Mouse (Mus musculus) kidney, adult 9 months (tissue): ENCODE measurements around the gene Kcnq1.

Experiments
- DNase-seq: peaks from one replicate; pipeline ENCODE4 v3.0.0; 2022

Gene Kcnq1

DNA sequence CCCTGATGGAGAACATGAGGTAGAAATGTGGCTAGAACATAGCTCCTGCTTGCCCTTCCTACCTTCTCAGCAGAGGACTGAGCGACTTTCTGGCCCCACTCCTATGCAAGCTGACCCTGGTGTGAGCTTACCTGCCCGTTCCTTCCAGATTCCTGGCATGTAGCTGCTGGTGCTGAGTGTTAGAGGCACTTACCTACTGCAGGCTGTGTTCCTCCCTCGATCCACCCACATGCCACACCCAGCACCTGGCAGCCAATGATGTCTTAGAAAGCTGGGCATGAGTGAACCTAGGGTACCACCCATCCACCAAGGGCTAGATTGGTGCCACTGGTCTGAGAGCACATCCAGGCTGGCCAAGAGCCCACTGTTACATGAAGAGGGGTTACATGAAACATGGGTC is 12.3 kb upstream of the Kcnq1 start:
- no peak for DNase-seq

DNA sequence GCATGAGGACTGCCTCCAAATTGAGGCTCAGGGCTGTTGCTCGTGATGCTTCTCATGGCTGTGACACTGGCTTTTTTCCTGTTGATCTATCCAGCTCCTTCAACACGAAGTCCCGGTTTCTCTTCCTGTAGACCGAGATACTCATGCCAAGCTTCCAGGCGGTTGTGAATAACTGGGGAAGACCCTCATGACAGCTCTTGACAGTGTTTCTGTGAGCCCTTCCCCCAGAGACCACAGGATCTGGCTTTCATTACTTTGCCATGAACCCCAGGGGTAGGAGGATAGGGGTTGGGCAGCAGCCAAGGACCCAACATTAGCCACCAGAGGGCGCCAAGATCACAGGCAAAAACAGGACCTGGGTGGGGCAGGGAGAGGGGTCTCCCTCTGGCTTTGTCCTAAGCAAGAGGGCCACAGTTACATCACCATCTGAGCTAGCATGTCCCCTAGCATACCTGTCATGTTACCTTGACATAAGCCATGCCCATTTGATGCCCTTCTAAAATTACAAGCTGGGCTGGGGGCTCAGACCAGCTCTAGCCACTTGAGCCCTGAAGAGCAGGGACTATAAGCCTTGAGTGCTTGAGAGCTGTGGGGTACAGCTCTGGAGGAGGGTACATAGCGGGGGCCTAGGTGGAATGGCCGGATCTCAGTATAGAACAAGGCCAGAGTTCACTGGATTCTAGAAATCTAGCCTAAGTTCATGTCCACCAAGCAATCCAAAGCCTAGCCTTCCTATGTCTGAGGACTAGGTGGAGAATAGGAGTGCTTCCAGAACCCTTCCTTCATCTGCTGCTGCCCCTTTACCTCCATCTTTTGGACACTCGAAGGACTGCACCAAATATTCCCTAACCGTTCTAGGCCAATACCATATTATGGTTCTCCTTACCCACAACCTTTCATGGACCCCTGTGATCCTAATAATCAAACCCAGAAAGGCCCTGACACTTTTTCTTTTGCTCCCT is 11.3 kb upstream of the Kcnq1 start, which contains the start of gene Trpm5:
Gene Trpm5, minus strand, starts transcription at position 51 of the 962 bp plus-strand sequence.
- DNase-seq: peak; percentile 68

DNA sequence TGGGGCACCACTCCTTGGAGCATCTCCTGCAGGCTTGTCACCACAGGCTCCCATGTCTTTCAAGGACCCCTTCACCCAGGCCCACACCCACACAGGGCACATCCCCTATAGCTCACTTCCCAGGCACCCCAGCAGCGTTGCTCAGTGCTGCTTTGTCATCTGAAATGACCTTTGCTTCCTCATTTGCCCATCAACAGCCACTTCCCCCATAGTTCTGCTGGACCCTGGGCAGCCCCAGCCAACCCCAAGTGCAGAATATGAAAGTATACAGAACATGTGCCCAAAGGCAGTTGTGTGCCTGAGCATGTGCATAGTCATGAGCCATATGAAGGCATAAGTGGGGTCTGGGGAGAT is 10.6 kb upstream of the Kcnq1 start:
- no peak for DNase-seq

DNA sequence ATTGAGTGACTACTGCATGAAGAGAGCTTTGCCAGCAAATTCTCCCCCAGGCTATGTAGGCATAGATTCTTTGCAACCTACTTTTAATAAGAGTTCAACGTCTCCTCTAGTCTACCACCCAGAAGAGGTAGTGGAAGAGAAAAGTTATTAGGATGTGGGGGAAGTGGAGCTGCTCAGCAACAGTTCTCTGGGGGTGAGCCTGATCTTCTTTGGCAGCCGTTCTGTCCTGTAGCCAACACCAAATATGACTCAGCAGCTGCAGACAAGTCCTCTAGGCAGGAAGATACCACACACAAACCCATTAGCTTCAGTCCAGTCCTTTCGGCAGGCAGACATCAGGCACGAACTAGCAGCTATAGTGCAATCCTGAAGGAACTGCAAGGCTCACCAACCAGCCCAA is 5.4 kb upstream of the Kcnq1 start:
- no peak for DNase-seq

DNA sequence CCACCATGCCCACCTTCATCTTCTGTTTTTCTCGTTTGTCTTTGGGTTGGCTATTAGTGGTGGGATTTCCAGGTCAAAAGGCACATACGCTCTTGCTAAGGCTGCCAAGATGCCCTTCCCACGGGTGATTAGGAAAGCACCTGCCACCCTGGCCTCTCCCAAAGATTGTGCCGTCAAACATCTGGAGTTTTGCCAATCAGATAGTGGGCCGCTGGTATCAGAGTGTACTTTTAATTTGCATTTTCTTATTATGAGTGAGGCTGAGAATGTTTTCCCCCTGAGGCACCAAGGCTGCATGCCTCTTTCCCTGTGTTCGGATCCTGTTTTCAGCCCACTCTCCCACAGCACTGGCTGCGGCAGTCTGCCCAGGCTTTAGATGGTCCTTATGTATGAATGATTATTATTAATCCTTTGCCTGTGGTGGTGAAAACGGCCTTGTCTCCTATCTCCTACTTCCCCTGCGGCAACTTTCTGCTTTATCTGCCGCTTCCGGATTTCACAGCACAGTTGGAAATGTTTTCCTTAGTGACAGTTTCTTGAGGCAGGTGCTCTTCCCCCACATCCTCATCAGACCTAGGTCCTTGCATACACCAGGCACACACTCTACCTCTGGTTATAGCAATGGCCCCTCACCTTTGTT is 784 bp upstream of the Kcnq1 start:
- peak; percentile 63 for DNase-seq

GRCm38 (mm10) chr7:143106672-143107465 is 707 bp downstream of the Kcnq1 start:
- peak; percentile 74 for DNase-seq

DNA sequence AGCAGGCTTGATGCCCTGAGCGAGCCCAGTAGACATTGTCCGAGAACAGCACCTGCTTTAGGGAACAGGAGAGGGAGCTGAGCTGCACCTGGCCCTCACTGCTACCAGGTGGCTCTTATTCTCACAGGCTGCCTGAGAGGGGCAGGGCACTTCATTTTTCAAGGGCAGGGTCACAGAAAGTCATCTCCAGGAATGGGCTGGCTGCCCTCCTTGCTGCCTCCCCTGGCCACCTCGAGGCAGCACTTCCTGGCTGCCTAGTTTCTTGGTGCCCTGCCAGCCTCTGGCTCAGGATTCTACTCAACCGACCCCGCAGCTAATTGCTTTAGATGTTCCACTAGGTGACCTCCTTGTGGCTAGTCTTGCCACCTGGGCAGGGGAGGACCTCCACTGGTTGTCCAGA is 2.0 kb downstream of the Kcnq1 start:
- DNase-seq: peak; percentile 72

DNA sequence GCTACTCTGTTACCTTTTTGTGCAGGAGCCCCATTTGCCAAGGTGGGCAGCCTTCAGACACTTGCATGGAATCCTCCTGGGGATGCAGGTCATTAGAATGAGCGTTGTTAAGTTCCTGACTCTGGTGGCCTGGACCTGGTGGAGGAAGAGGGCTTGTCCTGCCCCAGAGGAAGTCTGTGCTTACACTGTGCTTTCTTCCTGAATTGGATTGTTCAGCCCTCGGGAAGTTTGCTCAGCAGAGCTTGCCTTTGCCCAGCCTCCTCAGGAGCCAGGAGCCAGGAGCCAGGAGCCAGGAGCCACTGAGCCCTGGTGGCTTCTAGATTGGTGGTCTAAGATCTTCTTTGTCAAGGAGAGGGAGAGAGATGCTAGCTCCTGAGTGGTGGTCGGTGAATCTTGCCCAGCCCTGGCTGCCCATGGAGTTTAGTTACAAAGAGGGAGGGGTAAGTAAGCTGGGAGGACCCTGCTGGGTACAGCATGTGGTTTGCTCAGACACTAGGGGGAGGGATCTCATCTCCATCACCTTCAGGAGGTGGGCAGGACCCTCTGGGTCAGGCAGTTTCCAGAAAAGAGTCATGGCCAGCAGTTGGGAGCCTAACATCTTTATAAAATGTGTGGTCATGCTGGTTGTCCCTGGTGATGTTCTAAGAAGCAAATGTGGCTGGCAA is 3.0 kb downstream of the Kcnq1 start:
- DNase-seq: peak; percentile 26

GRCm38 (mm10) chr7:143109696-143110095 is 3.5 kb downstream of the Kcnq1 start:
- DNase-seq: no peak

DNA sequence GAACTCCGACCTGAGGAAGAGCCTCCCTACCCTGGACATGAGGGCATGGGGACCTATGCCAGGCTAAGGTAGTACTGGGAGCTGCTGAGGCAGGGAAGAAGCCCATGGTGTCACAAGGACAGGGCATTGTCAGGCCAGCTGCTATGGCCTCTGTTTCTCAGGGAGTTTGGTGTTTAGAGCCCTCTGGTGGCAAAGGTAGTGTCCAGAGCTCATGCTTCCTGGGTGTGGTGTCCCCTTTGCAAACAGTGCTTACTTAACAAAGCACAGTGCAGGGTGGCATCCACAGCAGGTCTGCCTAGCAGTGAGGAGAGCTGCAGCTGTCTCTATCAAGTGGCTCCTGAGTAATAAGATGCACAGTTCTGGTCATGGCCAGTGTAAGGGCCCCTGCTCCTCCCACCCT is 4.6 kb downstream of the Kcnq1 start:
- DNase-seq: no peak

DNA sequence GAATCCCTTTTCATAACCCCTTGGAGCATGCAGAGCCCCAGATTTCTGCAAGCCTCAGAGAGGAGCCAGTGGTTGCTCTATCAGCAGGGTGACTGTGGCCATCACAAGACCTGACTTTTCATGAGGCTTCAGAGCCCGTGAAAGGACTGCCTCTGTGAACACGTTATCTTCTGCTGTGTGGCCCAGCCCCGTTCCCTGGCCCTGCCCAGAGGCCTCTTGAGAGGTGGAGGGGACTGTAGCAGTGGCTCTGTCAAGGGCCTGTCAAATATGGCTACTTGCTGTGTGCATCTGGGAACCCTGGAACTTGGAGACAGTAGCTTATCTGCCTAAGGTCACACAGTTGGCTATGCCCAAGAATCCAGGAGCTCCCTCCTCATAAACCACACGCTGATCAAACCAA is 5.6 kb downstream of the Kcnq1 start:
- DNase-seq: no peak

GRCm38 (mm10) chr7:143112395-143112794 is 6.2 kb downstream of the Kcnq1 start:
- DNase-seq: no peak

DNA sequence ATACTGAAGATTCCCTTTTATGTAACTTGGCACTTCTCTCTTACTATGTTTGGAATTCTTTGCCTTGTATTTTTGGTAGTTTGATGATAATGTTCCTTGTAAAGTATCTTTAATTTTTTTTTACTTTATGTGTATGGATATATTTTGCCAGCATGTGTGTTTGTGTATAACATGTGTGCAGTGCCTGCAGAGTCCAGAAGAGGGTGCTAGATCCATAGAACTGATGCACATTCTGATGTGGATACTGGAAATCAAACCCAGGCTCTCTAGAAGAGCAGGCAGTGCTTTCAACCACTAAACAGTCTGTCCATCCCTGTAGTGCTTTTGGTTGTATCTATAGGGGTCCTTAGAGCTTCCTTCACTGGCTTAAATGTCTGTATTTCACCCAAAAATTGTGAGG is 8.6 kb downstream of the Kcnq1 start:
- DNase-seq: no peak

GRCm38 (mm10) chr7:143116521-143116920 is 10.4 kb downstream of the Kcnq1 start:
- DNase-seq: no peak

DNA sequence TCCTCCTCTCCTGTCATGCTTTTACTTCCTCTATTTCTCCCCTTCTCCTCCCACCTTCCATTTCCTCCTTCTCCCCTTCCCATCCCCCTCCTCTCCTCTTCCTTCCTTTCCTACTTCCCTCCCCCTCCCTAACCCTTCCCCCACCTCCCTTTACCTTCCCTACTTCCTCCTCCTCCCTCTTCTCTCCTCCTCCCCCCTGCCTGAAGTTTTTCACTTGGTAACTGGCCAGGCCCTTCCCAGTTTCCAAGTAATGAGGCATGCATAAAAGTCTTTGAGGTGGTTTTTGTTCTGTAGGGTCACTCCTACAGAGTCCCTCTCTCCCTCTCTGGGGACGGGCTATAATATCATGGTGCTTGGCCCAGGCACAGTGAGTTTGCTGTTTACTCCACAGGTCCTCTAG is 13.2 kb downstream of the Kcnq1 start:
- DNase-seq: peak; percentile 58

GRCm38 (mm10) chr7:143119826-143120225 is 13.7 kb downstream of the Kcnq1 start:
- DNase-seq: no peak

DNA sequence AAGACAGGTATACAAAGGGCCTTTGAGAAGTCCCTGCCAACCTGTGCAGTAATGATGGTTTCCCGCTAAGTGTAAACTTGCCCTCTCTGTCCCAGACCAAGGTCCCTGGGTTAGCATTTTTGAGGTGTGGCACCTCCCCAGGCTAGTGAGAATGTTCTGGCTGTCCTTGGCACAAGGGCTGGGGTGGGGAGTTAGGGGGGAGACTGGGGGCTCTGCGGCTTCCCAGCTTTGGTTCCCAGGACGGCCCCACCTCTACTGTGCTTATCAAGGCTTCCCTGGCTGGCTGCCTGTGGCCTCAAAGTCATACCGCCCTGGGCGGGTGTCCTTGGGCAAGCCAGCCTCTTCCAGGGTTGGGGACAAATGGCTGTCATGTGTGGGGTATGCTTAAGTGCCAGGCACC is 16.0 kb downstream of the Kcnq1 start:
- DNase-seq: peak; percentile 32

GRCm38 (mm10) chr7:143123876-143124669 is 17.9 kb downstream of the Kcnq1 start:
- DNase-seq: peak; percentile 72

GRCm38 (mm10) chr7:143124902-143125301 is 18.7 kb downstream of the Kcnq1 start:
- no peak for DNase-seq

DNA sequence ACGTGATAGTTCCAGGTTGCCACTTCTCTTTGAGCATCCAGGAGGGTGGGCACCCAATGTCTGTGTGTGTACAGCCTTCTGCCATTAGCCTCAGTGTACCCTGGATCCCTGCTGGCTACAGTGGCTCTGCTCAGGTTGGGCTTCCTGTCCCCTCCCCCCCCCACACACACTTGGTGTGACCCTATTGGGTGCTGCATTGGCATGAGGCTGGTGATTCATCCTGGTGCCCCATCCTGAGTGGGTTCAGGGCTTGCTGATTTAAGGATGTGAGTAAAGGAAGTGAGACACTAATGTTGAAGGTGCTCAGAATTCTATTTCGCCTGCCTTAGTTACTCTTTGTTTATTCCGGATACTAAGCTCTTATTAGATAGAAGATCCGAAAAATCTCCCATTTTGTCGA is 26.7 kb downstream of the Kcnq1 start:
- DNase-seq: no peak

GRCm38 (mm10) chr7:143136125-143136524 is 30.0 kb downstream of the Kcnq1 start:
- no peak for DNase-seq

GRCm38 (mm10) chr7:143136561-143136960 is 30.4 kb downstream of the Kcnq1 start:
- DNase-seq: no peak
